Mouse (Mus musculus): ENCODE measurements around the gene Vrk2. TPM values are rescaled to one million over a fixed set of nuclear protein-coding genes. Genes with fewer than 3 reads are reported as not detected.

Gene Vrk2
- polyA plus RNA-seq, 1 experiment: 67.8 TPM

GRCm38 (mm10) chr11:26489761-26490466, 103.9 kb downstream of the Vrk2 start:
- Histone ChIP-seq H3K27ac (ENCODE audit: insufficient read depth, low read depth, low read length) (no peak overlapping the region), H3K4me1 (ENCODE audit: control insufficient read depth, insufficient read depth, low read length) (0 out of 2 replicates have a peak, but pooled peaks cover 2% of the 10 kb centered on the region), H3K4me3 (ENCODE audit: insufficient read depth, low read length) (no peak overlapping the region)
- no peak for TF ChIP-seq CTCF (IDR thresholded peaks at IDR 0.05; ENCODE audit: low read depth, low read length)
- no peak for TF ChIP-seq POLR2A (IDR thresholded peaks at IDR 0.05; ENCODE audit: borderline replicate concordance, low read depth, low read length)

- Histone ChIP-seq H3K4me1 (ENCODE audit: control insufficient read depth, insufficient read depth, low read length) (no peaks in the 10 kb centered on the region), H3K4me3 (ENCODE audit: insufficient read depth, low read length) (no peak overlapping the region), H3K27ac (ENCODE audit: insufficient read depth, low read depth, low read length) (no peak overlapping the region)
- TF ChIP-seq POLR2A (IDR thresholded peaks at IDR 0.05; ENCODE audit: borderline replicate concordance, low read depth, low read length): no peak
- no peak for TF ChIP-seq CTCF (IDR thresholded peaks at IDR 0.05; ENCODE audit: low read depth, low read length)
These were observed 112.0 kb downstream of the Vrk2 start for GRCm38 (mm10) chr11:26481691-26482242.

GRCm38 (mm10) chr11:26477037-26477739, 116.6 kb downstream of the Vrk2 start:
- no peak overlapping the region for H3K27ac ChIP-seq (ENCODE audit: insufficient read depth, low read depth, low read length)
- TF ChIP-seq CTCF (IDR thresholded peaks at IDR 0.05; ENCODE audit: low read depth, low read length): no peak
- TF ChIP-seq POLR2A (IDR thresholded peaks at IDR 0.05; ENCODE audit: borderline replicate concordance, low read depth, low read length): no peak
- no peak overlapping the region for H3K4me3 ChIP-seq (ENCODE audit: insufficient read depth, low read length)
- H3K4me1 ChIP-seq (ENCODE audit: control insufficient read depth, insufficient read depth, low read length): no peaks in the 10 kb centered on the region

- Histone ChIP-seq H3K27ac (ENCODE audit: insufficient read depth, low read depth, low read length) (no peak overlapping the region), H3K4me1 (ENCODE audit: control insufficient read depth, insufficient read depth, low read length) (peaks cover 11% of the 10 kb centered on the region), H3K4me3 (ENCODE audit: insufficient read depth, low read length) (no peak overlapping the region)
- no peak for TF ChIP-seq CTCF (IDR thresholded peaks at IDR 0.05; ENCODE audit: low read depth, low read length)
- no peak for TF ChIP-seq POLR2A (IDR thresholded peaks at IDR 0.05; ENCODE audit: borderline replicate concordance, low read depth, low read length)
These were observed 139.7 kb downstream of the Vrk2 start for GRCm38 (mm10) chr11:26454081-26454480.

GRCm38 (mm10) chr11:26452693-26453092, 141.1 kb downstream of the Vrk2 start:
- TF ChIP-seq POLR2A (IDR thresholded peaks at IDR 0.05; ENCODE audit: borderline replicate concordance, low read depth, low read length): no peak
- TF ChIP-seq CTCF (IDR thresholded peaks at IDR 0.05; ENCODE audit: low read depth, low read length): no peak
- Histone ChIP-seq H3K4me1 (ENCODE audit: control insufficient read depth, insufficient read depth, low read length) (peaks cover 11% of the 10 kb centered on the region), H3K4me3 (ENCODE audit: insufficient read depth, low read length) (no peak overlapping the region), H3K27ac (ENCODE audit: insufficient read depth, low read depth, low read length) (peak overlapping the region; percentile 91)

GRCm38 (mm10) chr11:26451228-26451627, 142.6 kb downstream of the Vrk2 start:
- TF ChIP-seq CTCF (IDR thresholded peaks at IDR 0.05; ENCODE audit: low read depth, low read length): no peak
- Histone ChIP-seq H3K4me1 (ENCODE audit: control insufficient read depth, insufficient read depth, low read length) (peaks cover 11% of the 10 kb centered on the region), H3K4me3 (ENCODE audit: insufficient read depth, low read length) (no peak overlapping the region), H3K27ac (ENCODE audit: insufficient read depth, low read depth, low read length) (no peak overlapping the region)

- H3K4me3 ChIP-seq (ENCODE audit: insufficient read depth, low read length): no peak overlapping the region
- TF ChIP-seq POLR2A (IDR thresholded peaks at IDR 0.05; ENCODE audit: borderline replicate concordance, low read depth, low read length): no peak
- no peak for TF ChIP-seq CTCF (IDR thresholded peaks at IDR 0.05; ENCODE audit: low read depth, low read length)
- no peak overlapping the region for H3K27ac ChIP-seq (ENCODE audit: insufficient read depth, low read depth, low read length)
- peaks cover 11% of the 10 kb centered on the region for H3K4me1 ChIP-seq (ENCODE audit: control insufficient read depth, insufficient read depth, low read length)
These were observed 143.2 kb downstream of the Vrk2 start for GRCm38 (mm10) chr11:26450636-26451035.

- Histone ChIP-seq H3K27ac (ENCODE audit: insufficient read depth, low read depth, low read length) (no peak overlapping the region), H3K4me3 (ENCODE audit: insufficient read depth, low read length) (no peak overlapping the region), H3K4me1 (ENCODE audit: control insufficient read depth, insufficient read depth, low read length) (peaks cover 11% of the 10 kb centered on the region)
- TF ChIP-seq POLR2A (IDR thresholded peaks at IDR 0.05; ENCODE audit: borderline replicate concordance, low read depth, low read length) (no peak), CTCF (IDR thresholded peaks at IDR 0.05; ENCODE audit: low read depth, low read length) (no peak)
These were observed 144.0 kb downstream of the Vrk2 start for GRCm38 (mm10) chr11:26449789-26450188.

- Histone ChIP-seq H3K27ac (ENCODE audit: insufficient read depth, low read depth, low read length) (no peak overlapping the region), H3K4me1 (ENCODE audit: control insufficient read depth, insufficient read depth, low read length) (no peaks in the 10 kb centered on the region), H3K4me3 (ENCODE audit: insufficient read depth, low read length) (no peak overlapping the region)
- TF ChIP-seq CTCF (IDR thresholded peaks at IDR 0.05; ENCODE audit: low read depth, low read length): no peak
- TF ChIP-seq POLR2A (IDR thresholded peaks at IDR 0.05; ENCODE audit: borderline replicate concordance, low read depth, low read length): no peak
These were observed 149.4 kb downstream of the Vrk2 start for GRCm38 (mm10) chr11:26444374-26444773.

GRCm38 (mm10) chr11:26441121-26441520, 152.7 kb downstream of the Vrk2 start:
- no peak overlapping the region for H3K4me3 ChIP-seq (ENCODE audit: insufficient read depth, low read length)
- no peak overlapping the region for H3K27ac ChIP-seq (ENCODE audit: insufficient read depth, low read depth, low read length)
- no peaks in the 10 kb centered on the region for H3K4me1 ChIP-seq (ENCODE audit: control insufficient read depth, insufficient read depth, low read length)
- TF ChIP-seq POLR2A (IDR thresholded peaks at IDR 0.05; ENCODE audit: borderline replicate concordance, low read depth, low read length): no peak
- no peak for TF ChIP-seq CTCF (IDR thresholded peaks at IDR 0.05; ENCODE audit: low read depth, low read length)

Data from bone marrow macrophage, adult 2 months (primary cell).